Mouse (Mus musculus): ENCODE data around the gene Cpa5. TPM values are rescaled to one million over a fixed set of nuclear protein-coding genes. Genes with fewer than 3 reads are reported as not detected.
A peak's percentile ranks its signal among the peaks of the same experiment; 100 is the strongest.

The Cpa5 gene
- not detected in 2 replicates for polyA plus RNA-seq (2012; ENCODE audit: insufficient read depth, insufficient read length, low replicate concordance, missing spikeins)

- Histone ChIP-seq H3K27ac (ENCODE audit: insufficient read depth, low read depth, low read length) (no peak within 1 kb of the TSS), H3K4me3 (ENCODE audit: insufficient read depth, low read depth, low read length) (no peak within 1 kb of the TSS), H3K4me1 (ENCODE audit: control insufficient read depth, insufficient read depth, low read length) (peaks cover 2% of the 10 kb centered on the region)
- TF ChIP-seq POLR2A (IDR thresholded peaks at IDR 0.05; ENCODE audit: insufficient read depth, low read depth, low read length), result no peak
- no peak for TF ChIP-seq CTCF (IDR thresholded peaks at IDR 0.05; ENCODE audit: insufficient read depth, low read depth, low read length)
- 94% methylated on average over 7 of the region's 7 CpGs for WGBS
Observed at GRCm38 (mm10) chr6:30610710-30611109, at the start of gene Cpa5. Gene Cpa5 (plus strand): TSS chr6:30611010.

- 75% methylated on average over 4 of the region's 4 CpGs for WGBS
- H3K4me3 ChIP-seq (ENCODE audit: insufficient read depth, low read depth, low read length), result no peak overlapping the region
- no peak overlapping the region for H3K27ac ChIP-seq (ENCODE audit: insufficient read depth, low read depth, low read length)
- no peaks in the 10 kb centered on the region for H3K4me1 ChIP-seq (ENCODE audit: control insufficient read depth, insufficient read depth, low read length)
- TF ChIP-seq CTCF (IDR thresholded peaks at IDR 0.05; ENCODE audit: insufficient read depth, low read depth, low read length) (no peak), POLR2A (IDR thresholded peaks at IDR 0.05; ENCODE audit: insufficient read depth, low read depth, low read length) (no peak)
Observed at GRCm38 (mm10) chr6:30562132-30562531, 48.7 kb upstream of the Cpa5 start.

- H3K4me1 ChIP-seq (ENCODE audit: control insufficient read depth, insufficient read depth, low read length), result no peaks in the 10 kb centered on the region
- WGBS, result 86% methylated on average over 6 of the region's 6 CpGs
- no peak overlapping the region for H3K4me3 ChIP-seq (ENCODE audit: insufficient read depth, low read depth, low read length)
- no peak for TF ChIP-seq CTCF (IDR thresholded peaks at IDR 0.05; ENCODE audit: insufficient read depth, low read depth, low read length)
- TF ChIP-seq POLR2A (IDR thresholded peaks at IDR 0.05; ENCODE audit: insufficient read depth, low read depth, low read length), result no peak
- H3K27ac ChIP-seq (ENCODE audit: insufficient read depth, low read depth, low read length), result no peak overlapping the region
Observed at GRCm38 (mm10) chr6:30563575-30563974, 47.2 kb upstream of the Cpa5 start.

- Histone ChIP-seq H3K27ac (ENCODE audit: insufficient read depth, low read depth, low read length) (no peak overlapping the region), H3K4me3 (ENCODE audit: insufficient read depth, low read depth, low read length) (no peak overlapping the region), H3K4me1 (ENCODE audit: control insufficient read depth, insufficient read depth, low read length) (no peaks in the 10 kb centered on the region)
- 93% methylated on average over 6 of the region's 6 CpGs for WGBS
- TF ChIP-seq CTCF (IDR thresholded peaks at IDR 0.05; ENCODE audit: insufficient read depth, low read depth, low read length), result no peak
- TF ChIP-seq POLR2A (IDR thresholded peaks at IDR 0.05; ENCODE audit: insufficient read depth, low read depth, low read length), result no peak
Observed at GRCm38 (mm10) chr6:30564051-30564450, 46.8 kb upstream of the Cpa5 start.

GRCm38 (mm10) chr6:30568069-30568468, 42.7 kb upstream of the Cpa5 start, which contains the start of gene Cpa4:
Gene Cpa4 (plus strand): TSS chr6:30568369.
- H3K27ac ChIP-seq (ENCODE audit: insufficient read depth, low read depth, low read length), result no peak within 1 kb of the TSS
- WGBS, result 76% methylated on average over 5 of the region's 5 CpGs
- TF ChIP-seq CTCF (IDR thresholded peaks at IDR 0.05; ENCODE audit: insufficient read depth, low read depth, low read length) (no peak), POLR2A (IDR thresholded peaks at IDR 0.05; ENCODE audit: insufficient read depth, low read depth, low read length) (no peak)

GRCm38 (mm10) chr6:30569331-30569730, 41.5 kb upstream of the Cpa5 start:
- no peak overlapping the region for H3K4me3 ChIP-seq (ENCODE audit: insufficient read depth, low read depth, low read length)
- 81% methylated on average over 10 of the region's 10 CpGs for WGBS
- no peak for TF ChIP-seq CTCF (IDR thresholded peaks at IDR 0.05; ENCODE audit: insufficient read depth, low read depth, low read length)
- TF ChIP-seq POLR2A (IDR thresholded peaks at IDR 0.05; ENCODE audit: insufficient read depth, low read depth, low read length), result no peak
- no peak overlapping the region for H3K27ac ChIP-seq (ENCODE audit: insufficient read depth, low read depth, low read length)
- peaks cover 9% of the 10 kb centered on the region for H3K4me1 ChIP-seq (ENCODE audit: control insufficient read depth, insufficient read depth, low read length)

More at GRCm38 (mm10) chr6:30568069-30568468, 42.7 kb upstream of the Cpa5 start, which contains the start of gene Cpa4:
- no peak within 1 kb of the TSS for H3K4me3 ChIP-seq (ENCODE audit: insufficient read depth, low read depth, low read length)
- peaks cover 9% of the 10 kb centered on the region for H3K4me1 ChIP-seq (ENCODE audit: control insufficient read depth, insufficient read depth, low read length)

- Histone ChIP-seq H3K4me1 (ENCODE audit: control insufficient read depth, insufficient read depth, low read length) (peaks cover 9% of the 10 kb centered on the region), H3K4me3 (ENCODE audit: insufficient read depth, low read depth, low read length) (no peak overlapping the region), H3K27ac (ENCODE audit: insufficient read depth, low read depth, low read length) (no peak overlapping the region)
- TF ChIP-seq CTCF (IDR thresholded peaks at IDR 0.05; ENCODE audit: insufficient read depth, low read depth, low read length), result no peak
- TF ChIP-seq POLR2A (IDR thresholded peaks at IDR 0.05; ENCODE audit: insufficient read depth, low read depth, low read length), result no peak
- 94% methylated on average over 5 of the region's 5 CpGs for WGBS
Observed at GRCm38 (mm10) chr6:30570012-30570411, 40.8 kb upstream of the Cpa5 start.

- no peak for TF ChIP-seq POLR2A (IDR thresholded peaks at IDR 0.05; ENCODE audit: insufficient read depth, low read depth, low read length)
- TF ChIP-seq CTCF (IDR thresholded peaks at IDR 0.05; ENCODE audit: insufficient read depth, low read depth, low read length), result no peak
- 27% methylated on average over 20 of the region's 20 CpGs for WGBS
- peak overlapping the region; percentile 40; the same call in 1 of the 2 replicates for H3K27ac ChIP-seq (ENCODE audit: insufficient read depth, low read depth, low read length)
- peaks cover 9% of the 10 kb centered on the region for H3K4me1 ChIP-seq (ENCODE audit: control insufficient read depth, insufficient read depth, low read length)
- no peak overlapping the region for H3K4me3 ChIP-seq (ENCODE audit: insufficient read depth, low read depth, low read length)
Observed at GRCm38 (mm10) chr6:30572456-30573311, 38.1 kb upstream of the Cpa5 start.

GRCm38 (mm10) chr6:30573380-30573779, 37.4 kb upstream of the Cpa5 start:
- H3K4me3 ChIP-seq (ENCODE audit: insufficient read depth, low read depth, low read length), result no peak overlapping the region
- peaks cover 9% of the 10 kb centered on the region for H3K4me1 ChIP-seq (ENCODE audit: control insufficient read depth, insufficient read depth, low read length)
- 90% methylated on average over 5 of the region's 5 CpGs for WGBS
- no peak for TF ChIP-seq POLR2A (IDR thresholded peaks at IDR 0.05; ENCODE audit: insufficient read depth, low read depth, low read length)
- TF ChIP-seq CTCF (IDR thresholded peaks at IDR 0.05; ENCODE audit: insufficient read depth, low read depth, low read length), result no peak
- H3K27ac ChIP-seq (ENCODE audit: insufficient read depth, low read depth, low read length), result no peak overlapping the region

All from olfactory bulb, adult 2 months (tissue).